Mouse (Mus musculus) heart, embryonic 14.5 days (tissue): ENCODE measurements around the gene Cnnm4. TPM values are rescaled to one million over a fixed set of nuclear protein-coding genes. Genes with fewer than 3 reads are reported as not detected.

ENCODE experiments used
- ATAC-seq: fragments of 200-750 bp; cut with Nextera tagmentation; 2 replicates; pipeline ENCODE4 v1.8.0; 2017; ENCODE audit warnings: low read depth, moderate TSS enrichment; ENCODE audit not compliant: insufficient number of reproducible peaks, insufficient read depth, low FRiP score
- H3K27ac ChIP-seq, 2 experiments: fragments of 200-500 bp in 1 of 2; fragments of 300-500 bp in 1 of 2; sonication (generic) in 1 of 2; replicated peaks in 1 of 2; 2 replicates each; pipeline ENCODE4 v1.5.1; 2012 to 2014; ENCODE audit warnings: low read depth in 2 of 2, low read length in 2 of 2, control low read depth in 1 of 2, mild to moderate bottlenecking in 1 of 2, mixed read lengths in 1 of 2; ENCODE audit not compliant: control insufficient read depth in 1 of 2, insufficient read depth in 1 of 2
- H3K27me3 ChIP-seq: fragments of 300-500 bp; sonication (generic); 2 replicates; pipeline ENCODE4 v1.6.1; 2014; ENCODE audit warnings: mild to moderate bottlenecking, low read length, control low read depth; ENCODE audit not compliant: control insufficient read depth, insufficient read depth
- H3K36me3 ChIP-seq: fragments of 300-500 bp; sonication (generic); 2 replicates; pipeline ENCODE4 v1.6.1; 2014; ENCODE audit warnings: mild to moderate bottlenecking, control low read depth, low read length, mixed read lengths; ENCODE audit not compliant: control insufficient read depth, insufficient read depth
- H3K4me1 ChIP-seq, 2 experiments: fragments of 200-500 bp in 1 of 2; fragments of 300-500 bp in 1 of 2; sonication (generic) in 1 of 2; 2 replicates each; pipeline ENCODE4 v1.6.1; 2012 to 2014; ENCODE audit warnings: low read length in 2 of 2, control low read depth in 1 of 2, mixed read lengths in 1 of 2; ENCODE audit not compliant: control insufficient read depth in 2 of 2, insufficient read depth in 2 of 2
- H3K4me2 ChIP-seq: fragments of 300-500 bp; sonication (generic); 2 replicates; pipeline ENCODE4 v1.6.1; 2014; ENCODE audit warnings: mild to moderate bottlenecking, low read length
- H3K4me3 ChIP-seq, 2 experiments: fragments of 200-500 bp in 1 of 2; fragments of 300-500 bp in 1 of 2; sonication (generic) in 1 of 2; 2 replicates each; pipeline ENCODE4 v1.5.1; 2012 to 2014; ENCODE audit warnings: low read length in 2 of 2, mild to moderate bottlenecking in 2 of 2, control low read depth in 1 of 2, low read depth in 1 of 2, moderate library complexity in 1 of 2; ENCODE audit not compliant: control insufficient read depth in 1 of 2, insufficient read depth in 1 of 2
- H3K9ac ChIP-seq: fragments of 300-500 bp; sonication (generic); 2 replicates; pipeline ENCODE4 v1.6.1; 2014; ENCODE audit warnings: mild to moderate bottlenecking, low read length
- H3K9me3 ChIP-seq: fragments of 300-500 bp; sonication (generic); 2 replicates; pipeline ENCODE4 v1.6.1; 2016; ENCODE audit warnings: low read length, control low read depth; ENCODE audit not compliant: control insufficient read depth
- WGBS: fragments of 180-500 bp; shearing (Covaris S2); extraction: QIAGEN DNeasy Blood & Tissue Kit; methylation state at CpG from one replicate; pipeline ENCODE4 v1.1.7; 2014; 5-methylcytosine and 5-hydroxymethylcytosine counted together
- polyA plus RNA-seq: library from polyadenylated mRNA; unstranded; fragments of >200 nt; fragmentation: Nextera tagmentation; extraction: Ambion mirVana; gene quantifications from 2 replicates; pipeline ENCODE4 v1.2.1, GENCODE M21; 2014

Gene Cnnm4
- polyA plus RNA-seq, 1 experiment from 2014 or later = 5.9 TPM

- no peak overlapping the region for H3K4me3 ChIP-seq
- peaks cover 58% of the 10 kb centered on the region for H3K36me3 ChIP-seq
- WGBS = 91% methylated on average over 16 of the region's 16 CpGs
These were observed 70.4 kb downstream of the Cnnm4 start for GRCm38 (mm10) chr1:36541844-36542243.

GRCm38 (mm10) chr1:36542925-36543324 is 71.5 kb downstream of the Cnnm4 start:
- peaks cover 53% of the 10 kb centered on the region for H3K36me3 ChIP-seq

More at GRCm38 (mm10) chr1:36541844-36542243, 70.4 kb downstream of the Cnnm4 start:
- peaks cover 17 to 41% of the 10 kb centered on the region in 2 experiments for H3K4me1 ChIP-seq
- ATAC-seq = no peak
- H3K27ac ChIP-seq = no peak overlapping the region
- H3K9ac ChIP-seq = no peak overlapping the region
- H3K27me3 ChIP-seq = no peaks in the 10 kb centered on the region
- no peak overlapping the region for H3K4me2 ChIP-seq
- H3K9me3 ChIP-seq = no peaks in the 10 kb centered on the region

GRCm38 (mm10) chr1:36545382-36545781 is 74.0 kb downstream of the Cnnm4 start:
- peaks cover 17 to 52% of the 10 kb centered on the region in 2 experiments for H3K4me1 ChIP-seq
- H3K9me3 ChIP-seq = no peaks in the 10 kb centered on the region
- 65% methylated on average over 2 of the region's 2 CpGs for WGBS
- no peak overlapping the region for H3K9ac ChIP-seq
- H3K27ac ChIP-seq = 0 out of 4 replicates have a peak overlapping the region, but pooled peaks of 1 of the 2 experiments have one; percentile 19
- H3K27me3 ChIP-seq = no peaks in the 10 kb centered on the region
- peak overlapping the region; percentile 73 for H3K4me2 ChIP-seq
- no peak for ATAC-seq
- H3K4me3 ChIP-seq = no peak overlapping the region
- H3K36me3 ChIP-seq = peaks cover 51% of the 10 kb centered on the region

More at GRCm38 (mm10) chr1:36542925-36543324, 71.5 kb downstream of the Cnnm4 start:
- Histone ChIP-seq H3K4me2 (no peak overlapping the region), H3K4me3 (no peak overlapping the region), H3K27ac (0 out of 4 replicates have a peak overlapping the region, but pooled peaks of 1 of the 2 experiments have one; percentile 9), H3K4me1 (peaks cover 20 to 48% of the 10 kb centered on the region in 2 experiments), H3K9ac (no peak overlapping the region), H3K9me3 (no peaks in the 10 kb centered on the region), H3K27me3 (no peaks in the 10 kb centered on the region)
- ATAC-seq = no peak
- 90% methylated on average over 9 of the region's 9 CpGs for WGBS

GRCm38 (mm10) chr1:36545845-36546600 is 74.6 kb downstream of the Cnnm4 start:
- peak overlapping the region; percentile 74 to 86 for H3K4me3 ChIP-seq
- H3K9me3 ChIP-seq = no peaks in the 10 kb centered on the region
- H3K4me2 ChIP-seq = peak overlapping the region; percentile 73
- H3K36me3 ChIP-seq = peaks cover 51% of the 10 kb centered on the region
- WGBS = 58% methylated on average over 19 of the region's 19 CpGs
- no peak for ATAC-seq
- H3K4me1 ChIP-seq = peaks cover 17 to 52% of the 10 kb centered on the region in 2 experiments
- peak overlapping the region; percentile 19 to 70; a peak in 2 of 4 replicates for H3K27ac ChIP-seq
- H3K9ac ChIP-seq = peak overlapping the region; percentile 85
- H3K27me3 ChIP-seq = no peaks in the 10 kb centered on the region

GRCm38 (mm10) chr1:36546888-36547471 is 75.6 kb downstream of the Cnnm4 start, which contains the start of gene Ankrd39:
TSS of gene Ankrd39 (minus strand) at chr1:36547445.
- peaks cover 15 to 51% of the 10 kb centered on the region in 2 experiments for H3K4me1 ChIP-seq
- H3K9me3 ChIP-seq = no peaks in the 10 kb centered on the region
- peaks cover 52% of the 10 kb centered on the region for H3K36me3 ChIP-seq
- peak; percentile 98 for ATAC-seq
- H3K27me3 ChIP-seq = no peaks in the 10 kb centered on the region
- H3K27ac ChIP-seq = peak within 1 kb of the TSS; percentile 63 to 70
- H3K4me3 ChIP-seq = peak within 1 kb of the TSS; percentile 74 to 86
- H3K9ac ChIP-seq = peak within 1 kb of the TSS; percentile 85
- H3K4me2 ChIP-seq = peak within 1 kb of the TSS; percentile 73
- 0% methylated on average over 43 of the region's 43 CpGs for WGBS

- H3K27ac ChIP-seq = peak overlapping the region in 1 of 2 experiments; percentile 57; a peak in 1 of 4 replicates
- H3K4me2 ChIP-seq = no peak overlapping the region
- H3K4me1 ChIP-seq = peaks cover 13 to 41% of the 10 kb centered on the region in 2 experiments
- 39% methylated on average over 9 of the region's 9 CpGs for WGBS
- no peak overlapping the region for H3K4me3 ChIP-seq
- no peak overlapping the region; the same call in 1 of the 2 replicates for H3K9ac ChIP-seq
- H3K36me3 ChIP-seq = peaks cover 53% of the 10 kb centered on the region
- no peaks in the 10 kb centered on the region for H3K9me3 ChIP-seq
- H3K27me3 ChIP-seq = no peaks in the 10 kb centered on the region
- ATAC-seq = no peak
These were observed 76.7 kb downstream of the Cnnm4 start for GRCm38 (mm10) chr1:36547981-36548598.

GRCm38 (mm10) chr1:36548771-36549170 is 77.4 kb downstream of the Cnnm4 start:
- no peak overlapping the region for H3K27ac ChIP-seq
- H3K27me3 ChIP-seq = no peaks in the 10 kb centered on the region
- H3K9ac ChIP-seq = no peak overlapping the region
- no peak overlapping the region for H3K4me2 ChIP-seq
- no peak overlapping the region for H3K4me3 ChIP-seq
- H3K36me3 ChIP-seq = peaks cover 60% of the 10 kb centered on the region
- peaks cover 13 to 39% of the 10 kb centered on the region in 2 experiments for H3K4me1 ChIP-seq
- ATAC-seq = no peak
- 56% methylated on average over 8 of the region's 8 CpGs for WGBS
- H3K9me3 ChIP-seq = no peaks in the 10 kb centered on the region
